Mouse (Mus musculus) kidney, embryonic 14.5 days (tissue): ENCODE data around the gene Rtl5. TPM values are rescaled to one million over a fixed set of nuclear protein-coding genes. Genes with fewer than 3 reads are reported as not detected.

ENCODE experiments used
- ATAC-seq: fragments of 200-750 bp; cut with Nextera tagmentation; 2 replicates; pipeline ENCODE4 v1.8.0; 2017; ENCODE audit warnings: moderate number of reproducible peaks, mild to moderate bottlenecking, moderate TSS enrichment, moderate library complexity; ENCODE audit not compliant: low FRiP score, low TSS enrichment
- H3K27ac ChIP-seq: fragments of 300-500 bp; sonication (generic); 2 replicates; pipeline ENCODE4 v1.5.1; 2014; ENCODE audit warnings: low read depth, mild to moderate bottlenecking, low read length, moderate library complexity, mixed read lengths
- H3K27me3 ChIP-seq: fragments of 300-500 bp; sonication (generic); 2 replicates; pipeline ENCODE4 v1.6.1; 2014; ENCODE audit warnings: mild to moderate bottlenecking, low read length; ENCODE audit not compliant: control insufficient read depth, insufficient read depth
- H3K36me3 ChIP-seq: fragments of 300-500 bp; sonication (generic); 2 replicates; pipeline ENCODE4 v1.6.1; 2014; ENCODE audit warnings: low read length, mixed read lengths; ENCODE audit not compliant: control insufficient read depth, insufficient read depth
- H3K4me1 ChIP-seq: fragments of 300-500 bp; sonication (generic); 2 replicates; pipeline ENCODE4 v1.6.1; 2014; ENCODE audit warnings: low read length, mixed read lengths; ENCODE audit not compliant: control insufficient read depth, insufficient read depth
- H3K4me2 ChIP-seq: fragments of 300-500 bp; sonication (generic); replicated peaks from 2 replicates; pipeline ENCODE4 v1.6.1; 2014; ENCODE audit warnings: low read depth, mild to moderate bottlenecking, low read length
- H3K4me3 ChIP-seq: fragments of 300-500 bp; sonication (generic); 2 replicates; pipeline ENCODE4 v1.5.1; 2014; ENCODE audit warnings: mild to moderate bottlenecking, low read length
- H3K9ac ChIP-seq: fragments of 300-500 bp; sonication (generic); 2 replicates; pipeline ENCODE4 v1.6.1; 2014; ENCODE audit warnings: low read depth, mild to moderate bottlenecking, low read length, moderate library complexity
- H3K9me3 ChIP-seq: fragments of 300-500 bp; sonication (generic); 2 replicates; pipeline ENCODE4 v1.6.1; 2016; ENCODE audit warnings: low read length; ENCODE audit not compliant: control insufficient read depth
- WGBS: fragments of 180-500 bp; shearing (Covaris S2); extraction: QIAGEN DNeasy Blood & Tissue Kit; methylation state at CpG from one replicate; pipeline ENCODE4 v1.1.7; 2014; 5-methylcytosine and 5-hydroxymethylcytosine counted together
- polyA plus RNA-seq: library from polyadenylated mRNA; unstranded; fragments of >200 nt; fragmentation: Nextera tagmentation; extraction: Ambion mirVana; gene quantifications from 2 replicates; pipeline ENCODE4 v1.2.1, GENCODE M21; 2014

The Rtl5 gene
- polyA plus RNA-seq, 1 experiment from 2014 or later, result 2.0 TPM

DNA sequence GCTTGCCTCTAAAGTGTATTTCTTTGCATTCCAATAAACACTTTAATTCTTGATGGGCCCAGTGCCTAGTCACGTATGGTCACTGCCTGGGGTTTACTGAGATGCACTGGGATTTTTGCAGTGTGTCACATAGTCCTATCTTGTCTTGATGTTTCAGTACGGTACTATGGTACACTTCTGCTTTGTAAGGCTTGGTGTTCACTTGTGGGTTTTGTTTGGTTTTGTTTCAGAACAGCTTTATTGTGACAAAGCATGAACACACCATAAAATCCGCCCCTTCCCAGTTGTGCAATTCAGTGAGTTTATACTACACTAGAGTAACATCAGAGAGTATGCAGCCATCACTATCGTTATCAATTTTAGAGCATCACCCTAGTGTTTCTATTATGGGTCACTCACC lies 17.1 kb downstream of the Rtl5 start:
- H3K9me3 ChIP-seq, result no peaks in the 10 kb centered on the region
- no peak overlapping the region for H3K4me3 ChIP-seq
- no peaks in the 10 kb centered on the region for H3K36me3 ChIP-seq
- H3K27me3 ChIP-seq, result no peaks in the 10 kb centered on the region
- H3K4me2 ChIP-seq, result no peak overlapping the region
- ATAC-seq, result no peak
- H3K27ac ChIP-seq, result no peak overlapping the region
- no peak overlapping the region for H3K9ac ChIP-seq
- no peaks in the 10 kb centered on the region for H3K4me1 ChIP-seq
- WGBS, result 94% methylated on average over 4 of the region's 4 CpGs

GRCm38 (mm10) chrX:102053371-102053770 lies 17.7 kb downstream of the Rtl5 start:
- 81% methylated on average over 2 of the region's 2 CpGs for WGBS
- no peak for ATAC-seq
- no peaks in the 10 kb centered on the region for H3K4me1 ChIP-seq

DNA sequence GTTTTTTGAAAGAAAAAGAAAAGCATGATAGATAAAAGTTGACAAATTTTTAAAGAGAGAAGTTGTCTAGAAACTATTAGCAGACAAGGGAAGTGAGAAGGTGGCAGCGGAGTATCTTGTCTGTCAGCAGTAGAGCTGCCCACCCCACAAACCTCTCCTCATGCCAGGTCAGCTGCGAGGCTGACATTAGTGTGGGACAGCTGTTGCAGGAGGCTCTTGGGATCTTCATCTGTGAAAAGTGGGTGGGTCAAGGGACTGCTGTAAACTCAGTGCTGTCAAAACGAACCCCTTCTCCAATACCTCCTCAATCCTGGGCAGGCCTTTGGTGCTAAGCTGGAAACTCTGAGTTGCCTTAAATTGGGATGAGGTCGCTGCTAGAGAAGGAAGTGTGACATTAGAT lies 19.9 kb downstream of the Rtl5 start:
- no peaks in the 10 kb centered on the region for H3K4me1 ChIP-seq
- no peaks in the 10 kb centered on the region for H3K36me3 ChIP-seq
- no peak overlapping the region for H3K4me2 ChIP-seq
- H3K4me3 ChIP-seq, result no peak overlapping the region
- WGBS, result 73% methylated on average over 4 of the region's 4 CpGs
- no peaks in the 10 kb centered on the region for H3K9me3 ChIP-seq
- H3K27ac ChIP-seq, result no peak overlapping the region
- ATAC-seq, result no peak
- no peak overlapping the region for H3K9ac ChIP-seq
- no peaks in the 10 kb centered on the region for H3K27me3 ChIP-seq

More at GRCm38 (mm10) chrX:102053371-102053770, 17.7 kb downstream of the Rtl5 start:
- Histone ChIP-seq H3K9me3 (no peaks in the 10 kb centered on the region), H3K4me2 (no peak overlapping the region), H3K4me3 (no peak overlapping the region), H3K36me3 (no peaks in the 10 kb centered on the region), H3K9ac (no peak overlapping the region), H3K27ac (no peak overlapping the region), H3K27me3 (no peaks in the 10 kb centered on the region)

DNA sequence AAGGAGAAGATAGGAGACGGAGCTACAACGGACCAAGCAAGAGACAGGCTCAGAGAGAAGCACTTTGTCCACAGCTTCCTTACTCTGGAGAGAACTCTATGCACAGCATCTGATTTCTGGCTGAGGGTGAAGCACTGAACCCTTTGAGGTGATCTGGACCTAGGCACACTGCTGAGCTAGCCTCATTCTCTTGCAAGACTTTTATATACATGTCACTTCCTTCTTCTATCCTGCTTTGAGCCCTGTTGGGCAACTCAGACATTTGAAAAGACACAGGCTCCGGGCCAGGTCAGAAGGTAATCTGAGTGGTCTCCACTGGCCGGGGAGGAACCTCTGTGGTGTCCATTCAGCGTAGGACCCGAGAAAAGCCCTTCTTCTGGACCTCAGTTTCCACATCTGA lies 20.6 kb downstream of the Rtl5 start:
- Histone ChIP-seq H3K4me1 (no peaks in the 10 kb centered on the region), H3K9me3 (no peaks in the 10 kb centered on the region), H3K36me3 (no peaks in the 10 kb centered on the region), H3K4me3 (no peak overlapping the region), H3K27me3 (no peaks in the 10 kb centered on the region), H3K4me2 (no peak overlapping the region), H3K9ac (no peak overlapping the region), H3K27ac (no peak overlapping the region)
- ATAC-seq, result no peak
- 72% methylated on average over 6 of the region's 6 CpGs for WGBS

- Histone ChIP-seq H3K9ac (no peak overlapping the region), H3K36me3 (no peaks in the 10 kb centered on the region), H3K27ac (no peak overlapping the region), H3K9me3 (no peaks in the 10 kb centered on the region), H3K27me3 (no peaks in the 10 kb centered on the region), H3K4me3 (no peak overlapping the region), H3K4me2 (no peak overlapping the region), H3K4me1 (no peaks in the 10 kb centered on the region)
- WGBS, result 89% methylated on average over 4 of the region's 4 CpGs
- ATAC-seq, result no peak
Observed at GRCm38 (mm10) chrX:102042386-102042785, 28.7 kb downstream of the Rtl5 start.

- H3K4me1 ChIP-seq, result no peaks in the 10 kb centered on the region
- no peaks in the 10 kb centered on the region for H3K27me3 ChIP-seq
- H3K27ac ChIP-seq, result no peak overlapping the region
- WGBS, result 63% methylated on average over 7 of the region's 7 CpGs
- H3K4me3 ChIP-seq, result no peak overlapping the region
- no peak overlapping the region for H3K9ac ChIP-seq
- H3K9me3 ChIP-seq, result no peaks in the 10 kb centered on the region
- no peaks in the 10 kb centered on the region for H3K36me3 ChIP-seq
- no peak for ATAC-seq
- H3K4me2 ChIP-seq, result no peak overlapping the region
Observed at GRCm38 (mm10) chrX:102041562-102041961, 29.5 kb downstream of the Rtl5 start.

DNA sequence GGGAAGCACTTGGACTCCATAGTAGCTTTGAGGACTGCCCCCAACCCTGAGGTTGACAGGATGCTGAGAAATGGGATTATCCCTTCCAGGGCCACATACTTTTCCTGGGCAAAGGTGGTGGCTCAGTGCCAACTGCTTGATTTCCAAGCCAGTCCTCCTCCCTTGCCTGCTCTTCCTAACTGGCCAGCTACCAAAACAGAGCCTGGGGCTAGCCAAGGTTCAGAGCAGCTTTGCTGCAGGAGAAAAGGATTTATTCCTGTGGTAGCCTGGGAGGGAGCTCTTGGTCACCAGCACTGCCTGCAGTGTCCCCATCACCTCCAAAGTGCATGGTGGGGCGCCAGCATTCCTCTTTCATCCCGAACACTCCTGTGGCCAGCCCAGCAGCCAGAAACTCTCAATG lies 33.6 kb downstream of the Rtl5 start:
- Histone ChIP-seq H3K9ac (no peak overlapping the region), H3K4me1 (no peaks in the 10 kb centered on the region), H3K36me3 (no peaks in the 10 kb centered on the region), H3K27ac (no peak overlapping the region), H3K4me2 (no peak overlapping the region), H3K4me3 (no peak overlapping the region), H3K9me3 (no peaks in the 10 kb centered on the region), H3K27me3 (no peaks in the 10 kb centered on the region)
- no peak for ATAC-seq
- 68% methylated on average over 2 of the region's 2 CpGs for WGBS

- no peak overlapping the region for H3K4me2 ChIP-seq
- H3K9ac ChIP-seq, result no peak overlapping the region
- H3K27ac ChIP-seq, result no peak overlapping the region
- ATAC-seq, result no peak
- no peaks in the 10 kb centered on the region for H3K27me3 ChIP-seq
- 86% methylated on average over 3 of the region's 3 CpGs for WGBS
- H3K4me1 ChIP-seq, result no peaks in the 10 kb centered on the region
- no peaks in the 10 kb centered on the region for H3K36me3 ChIP-seq
- H3K4me3 ChIP-seq, result no peak overlapping the region
- H3K9me3 ChIP-seq, result no peaks in the 10 kb centered on the region
Observed at GRCm38 (mm10) chrX:102036866-102037361, 34.2 kb downstream of the Rtl5 start.

DNA sequence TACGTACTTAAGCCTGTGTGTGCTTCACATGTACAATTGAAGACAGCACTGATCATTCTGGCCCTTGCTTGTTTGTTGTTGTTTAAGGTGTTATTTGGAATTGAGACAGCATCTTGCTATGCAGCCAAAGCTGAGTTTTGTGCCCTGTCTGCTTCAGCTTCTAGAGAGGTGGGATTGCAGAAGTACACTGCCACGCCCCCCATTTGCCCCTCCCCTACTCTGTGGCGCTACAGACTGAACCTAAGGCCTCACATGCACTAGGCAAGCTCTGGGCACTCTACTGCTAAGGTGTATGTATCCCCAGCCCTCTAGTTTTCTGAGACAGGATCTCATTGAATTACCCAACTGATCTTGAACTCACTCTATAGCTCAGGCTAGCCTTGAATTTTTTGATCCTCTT lies 35.4 kb downstream of the Rtl5 start:
- H3K9me3 ChIP-seq, result no peaks in the 10 kb centered on the region
- no peak overlapping the region for H3K4me2 ChIP-seq
- no peaks in the 10 kb centered on the region for H3K4me1 ChIP-seq
- ATAC-seq, result no peak
- 58% methylated on average over 3 of the region's 3 CpGs for WGBS
- H3K9ac ChIP-seq, result no peak overlapping the region
- no peaks in the 10 kb centered on the region for H3K27me3 ChIP-seq
- no peak overlapping the region for H3K4me3 ChIP-seq
- H3K36me3 ChIP-seq, result no peaks in the 10 kb centered on the region
- no peak overlapping the region for H3K27ac ChIP-seq
